Mouse (Mus musculus) testis, adult 2 months (tissue): ENCODE results near the gene Zfp593. TPM values are rescaled to one million over a fixed set of nuclear protein-coding genes. Genes with fewer than 3 reads are reported as not detected.

Experiments
- H3K27ac ChIP-seq: fragments of 200-500 bp; 2 replicates; pipeline ENCODE4 v1.5.1; 2012; ENCODE audit warnings: low read depth, low read length; ENCODE audit not compliant: control insufficient read depth, insufficient read depth
- H3K27me3 ChIP-seq: fragments of 200-500 bp; 2 replicates; pipeline ENCODE4 v1.6.1; 2012; ENCODE audit warnings: mild to moderate bottlenecking, low read length, moderate library complexity; ENCODE audit not compliant: control insufficient read depth, insufficient read depth
- H3K36me3 ChIP-seq: fragments of 200-500 bp; 2 replicates; pipeline ENCODE4 v1.6.1; 2012; ENCODE audit warnings: mild to moderate bottlenecking, low read length; ENCODE audit not compliant: control insufficient read depth, insufficient read depth
- H3K4me1 ChIP-seq: fragments of 200-500 bp; 2 replicates; pipeline ENCODE4 v1.6.1; 2012; ENCODE audit warnings: low read length; ENCODE audit not compliant: control insufficient read depth, insufficient read depth
- H3K4me3 ChIP-seq: fragments of 200-500 bp; 2 replicates; pipeline ENCODE4 v1.5.1; 2012; ENCODE audit warnings: low read depth, mild to moderate bottlenecking, low read length, moderate library complexity, mixed read lengths; ENCODE audit not compliant: control insufficient read depth
- CTCF ChIP-seq: fragments of 200-500 bp; IDR thresholded peaks from 2 replicates; pipeline ENCODE4 v1.5.1; 2012; ENCODE audit warnings: low read depth, mild to moderate bottlenecking, inconsistent platforms, low read length, moderate library complexity; ENCODE audit not compliant: control insufficient read depth, insufficient read depth, insufficient replicate concordance
- POLR2A ChIP-seq: fragments of 200-500 bp; IDR thresholded peaks from 2 replicates; pipeline ENCODE4 v1.6.1; 2012; ENCODE audit warnings: low read depth, mild to moderate bottlenecking, inconsistent platforms, low read length, moderate library complexity; ENCODE audit not compliant: control insufficient read depth
- polyA plus RNA-seq: library from polyadenylated mRNA; depleted of rRNA; stranded (reverse); fragments of >200 nt; gene quantifications from 2 replicates; pipeline ENCODE4 v1.2.3, GENCODE M21; 2012; rRNA removed

Zfp593 gene
- polyA plus RNA-seq, 1 experiment = 7.5 TPM

DNA sequence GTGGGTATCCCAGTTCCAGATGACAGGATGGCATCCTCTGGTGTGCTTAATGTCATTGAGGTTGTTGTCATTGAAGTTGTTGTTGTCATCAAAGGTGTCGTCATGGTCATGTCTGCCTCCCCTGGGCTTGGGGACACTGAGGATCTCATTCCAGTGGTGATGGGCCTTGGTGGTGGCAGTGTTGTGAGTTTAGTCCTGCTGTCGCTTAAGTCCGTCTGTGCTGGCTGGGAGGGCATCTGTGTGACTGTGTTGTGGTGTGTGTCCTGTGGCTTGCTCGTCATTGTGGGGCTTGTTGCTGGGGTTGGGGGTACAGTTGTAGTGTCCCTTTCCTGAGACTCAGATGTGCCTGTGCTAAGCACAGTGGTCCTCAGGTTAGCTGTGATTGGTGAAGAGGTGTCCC, 42.5 kb downstream of the Zfp593 start, which contains the start of gene Gm7534:
Gene Gm7534, minus strand, starts transcription at position 101 of the 400 bp plus-strand sequence.
- H3K4me1 ChIP-seq = no peaks in the 10 kb centered on the region
- H3K27me3 ChIP-seq = no peaks in the 10 kb centered on the region
- no peaks in the 10 kb centered on the region for H3K36me3 ChIP-seq
- H3K4me3 ChIP-seq = no peak within 1 kb of the TSS
- no peak within 1 kb of the TSS for H3K27ac ChIP-seq
- TF ChIP-seq POLR2A = no peak
- TF ChIP-seq CTCF = no peak

GRCm38 (mm10) chr4:134199371-134199770, 46.0 kb downstream of the Zfp593 start:
- H3K4me3 ChIP-seq = no peak overlapping the region
- H3K4me1 ChIP-seq = no peaks in the 10 kb centered on the region
- TF ChIP-seq POLR2A (no peak), CTCF (no peak)
- no peaks in the 10 kb centered on the region for H3K36me3 ChIP-seq
- H3K27ac ChIP-seq = no peak overlapping the region
- no peaks in the 10 kb centered on the region for H3K27me3 ChIP-seq

Other genes with a start within 250 kb of the Zfp593 start
- 16.6 and 17.3 TPM in 2 replicates for gene Dhdds, start 244.7 kb downstream of the Zfp593 start, polyA plus RNA-seq
- gene Lin28a, start 226.8 kb downstream of the Zfp593 start, polyA plus RNA-seq = 1.2 TPM in 2 replicates
- 0.11 TPM in 2 replicates for gene Zfp683, start 191.8 kb downstream of the Zfp593 start, polyA plus RNA-seq
- gene Crybg2, start 184.8 kb downstream of the Zfp593 start, polyA plus RNA-seq = 2.3 and 2.4 TPM in 2 replicates
- gene Cd52, start 150.5 kb downstream of the Zfp593 start, polyA plus RNA-seq = 2.0 and 660 TPM in 2 replicates
- gene Ubxn11, start 143.0 kb downstream of the Zfp593 start, polyA plus RNA-seq = 457 and 483 TPM in 2 replicates
- 85.6 and 157 TPM in 2 replicates for gene Sh3bgrl3, start 116.8 kb downstream of the Zfp593 start, polyA plus RNA-seq
- 110 and 114 TPM in 2 replicates for gene Cep85, start 58.5 kb downstream of the Zfp593 start, polyA plus RNA-seq
- not detected in 2 replicates for gene Gm7534, start 42.6 kb downstream of the Zfp593 start, polyA plus RNA-seq
- 126 and 129 TPM in 2 replicates for gene Catsper4, start 18.2 kb downstream of the Zfp593 start, polyA plus RNA-seq
- gene Cnksr1, start 7.2 kb downstream of the Zfp593 start, polyA plus RNA-seq = 0.88 and 1.2 TPM in 2 replicates
- 0.11 and 0.26 TPM in 2 replicates for gene E130218I03Rik, start 1.9 kb downstream of the Zfp593 start, polyA plus RNA-seq
- 0.25 TPM in 1 of 2 replicates, not detected in the other for gene Gm30191, start 1.3 kb upstream of the Zfp593 start, polyA plus RNA-seq
- 1.9 and 2.7 TPM in 2 replicates for gene Grrp1, start 8.5 kb upstream of the Zfp593 start, polyA plus RNA-seq
- 6.2 and 6.4 TPM in 2 replicates for gene Pdik1l, start 42.3 kb upstream of the Zfp593 start, polyA plus RNA-seq
- 1.6 and 1.8 TPM in 2 replicates for gene Trim63, start 69.5 kb upstream of the Zfp593 start, polyA plus RNA-seq
- gene Slc30a2, start 97.6 kb upstream of the Zfp593 start, polyA plus RNA-seq = 19.1 and 21.3 TPM in 2 replicates
- gene Extl1, start 138.3 kb upstream of the Zfp593 start, polyA plus RNA-seq = 0.25 and 0.26 TPM in 2 replicates
- gene Pafah2, start 150.7 kb upstream of the Zfp593 start, polyA plus RNA-seq = 36.0 and 37.2 TPM in 2 replicates
- gene Stmn1, start 222.7 kb upstream of the Zfp593 start, polyA plus RNA-seq = 109 and 126 TPM in 2 replicates